Mouse (Mus musculus) liver, embryonic 11.5 days (tissue): Measurements from ENCODE around the gene Fnbp1. TPM values are rescaled to one million over a fixed set of nuclear protein-coding genes. Genes with fewer than 3 reads are reported as not detected.

ENCODE experiments used
- ATAC-seq: fragments of 200-750 bp; cut with Nextera tagmentation; replicated peaks from 2 replicates; pipeline ENCODE4 v1.8.0; 2017; ENCODE audit warnings: moderate number of reproducible peaks, mild to moderate bottlenecking, moderate TSS enrichment, moderate library complexity; ENCODE audit not compliant: low FRiP score
- DNase-seq: peaks from one replicate; pipeline ENCODE4 v3.0.0-alpha.2; 2017; ENCODE audit warnings: low spot score
- H3K27ac ChIP-seq: fragments of 300-500 bp; sonication (generic); 2 replicates; pipeline ENCODE4 v1.5.1; 2014; ENCODE audit warnings: mild to moderate bottlenecking, low read depth, low read length, control low read depth
- H3K27me3 ChIP-seq: fragments of 300-500 bp; sonication (generic); replicated peaks from 2 replicates; pipeline ENCODE4 v1.6.1; 2014; ENCODE audit warnings: low read length, mixed read lengths; ENCODE audit not compliant: control insufficient read depth, insufficient read depth
- H3K36me3 ChIP-seq: fragments of 300-500 bp; sonication (generic); 2 replicates; pipeline ENCODE4 v1.6.1; 2014; ENCODE audit warnings: mild to moderate bottlenecking, low read length, moderate library complexity, mixed read lengths; ENCODE audit not compliant: control insufficient read depth, insufficient read depth
- H3K4me1 ChIP-seq: fragments of 300-500 bp; sonication (generic); replicated peaks from 2 replicates; pipeline ENCODE4 v1.6.1; 2014; ENCODE audit warnings: low read length, mixed read lengths; ENCODE audit not compliant: control insufficient read depth, insufficient read depth
- H3K4me2 ChIP-seq: fragments of 300-500 bp; sonication (generic); 2 replicates; pipeline ENCODE4 v1.6.1; 2014; ENCODE audit warnings: mild to moderate bottlenecking, control low read depth, moderate library complexity
- H3K4me3 ChIP-seq: fragments of 300-500 bp; sonication (generic); 2 replicates; pipeline ENCODE4 v1.5.1; 2014; ENCODE audit warnings: low read depth, low read length, control low read depth
- H3K9ac ChIP-seq: fragments of 300-500 bp; sonication (generic); 2 replicates; pipeline ENCODE4 v1.6.1; 2014; ENCODE audit warnings: low read depth, low read length, control low read depth
- H3K9me3 ChIP-seq: fragments of 300-500 bp; sonication (generic); 2 replicates; pipeline ENCODE4 v1.6.1; 2016; ENCODE audit warnings: low read length, inconsistent platforms, mixed read lengths; ENCODE audit not compliant: control insufficient read depth
- WGBS: fragments of 180-500 bp; shearing (Covaris S2); extraction: QIAGEN DNeasy Blood & Tissue Kit; methylation state at CpG from one replicate; pipeline ENCODE4 v1.1.7; 2014; 5-methylcytosine and 5-hydroxymethylcytosine counted together
- polyA plus RNA-seq: library from polyadenylated mRNA; unstranded; fragments of >200 nt; fragmentation: Nextera tagmentation; extraction: Ambion mirVana; gene quantifications from 2 replicates; pipeline ENCODE4 v1.2.1, GENCODE M21; 2014

The Fnbp1 gene
- polyA plus RNA-seq, 1 experiment from 2014 or later: 20.6 TPM

GRCm38 (mm10) chr2:31041386-31041785, 100.4 kb downstream of the Fnbp1 start:
- Histone ChIP-seq H3K9me3 (peaks cover 2% of the 10 kb centered on the region; the same call in 1 of the 2 replicates), H3K4me1 (no peaks in the 10 kb centered on the region), H3K36me3 (peaks cover 22% of the 10 kb centered on the region), H3K4me2 (no peak overlapping the region), H3K27ac (no peak overlapping the region), H3K9ac (no peak overlapping the region), H3K27me3 (no peaks in the 10 kb centered on the region), H3K4me3 (no peak overlapping the region)
- ATAC-seq (no peak), DNase-seq (no peak)
- WGBS: 90% methylated on average over 6 of the region's 6 CpGs

GRCm38 (mm10) chr2:31040487-31040886, 101.3 kb downstream of the Fnbp1 start:
- no peak overlapping the region for H3K27ac ChIP-seq
- no peak overlapping the region for H3K4me3 ChIP-seq
- H3K36me3 ChIP-seq: peaks cover 28% of the 10 kb centered on the region
- no peak overlapping the region for H3K4me2 ChIP-seq
- 91% methylated on average over 3 of the region's 3 CpGs for WGBS
- H3K4me1 ChIP-seq: no peaks in the 10 kb centered on the region
- no peak for DNase-seq
- peaks cover 2% of the 10 kb centered on the region; the same call in 1 of the 2 replicates for H3K9me3 ChIP-seq
- no peaks in the 10 kb centered on the region for H3K27me3 ChIP-seq
- no peak overlapping the region for H3K9ac ChIP-seq
- ATAC-seq: no peak

GRCm38 (mm10) chr2:31040043-31040442, 101.8 kb downstream of the Fnbp1 start:
- WGBS: 94% methylated on average over 3 of the region's 3 CpGs
- peaks cover 2% of the 10 kb centered on the region; the same call in 1 of the 2 replicates for H3K9me3 ChIP-seq
- no peak overlapping the region for H3K27ac ChIP-seq
- DNase-seq (no peak), ATAC-seq (no peak)
- H3K9ac ChIP-seq: no peak overlapping the region
- H3K4me3 ChIP-seq: no peak overlapping the region
- H3K4me1 ChIP-seq: no peaks in the 10 kb centered on the region
- H3K36me3 ChIP-seq: peaks cover 32% of the 10 kb centered on the region
- H3K4me2 ChIP-seq: no peak overlapping the region
- H3K27me3 ChIP-seq: no peaks in the 10 kb centered on the region

GRCm38 (mm10) chr2:31036811-31037210, 105.0 kb downstream of the Fnbp1 start:
- peaks cover 33% of the 10 kb centered on the region for H3K36me3 ChIP-seq
- no peak for ATAC-seq
- 95% methylated on average over 6 of the region's 6 CpGs for WGBS
- no peak overlapping the region for H3K4me3 ChIP-seq
- no peak overlapping the region for H3K4me2 ChIP-seq
- H3K9me3 ChIP-seq: peaks cover 2% of the 10 kb centered on the region; the same call in 1 of the 2 replicates
- no peaks in the 10 kb centered on the region for H3K4me1 ChIP-seq
- no peak overlapping the region for H3K27ac ChIP-seq
- DNase-seq: no peak
- no peak overlapping the region for H3K9ac ChIP-seq
- no peaks in the 10 kb centered on the region for H3K27me3 ChIP-seq

GRCm38 (mm10) chr2:31031972-31032371, 109.8 kb downstream of the Fnbp1 start:
- DNase-seq: no peak
- no peak overlapping the region for H3K4me3 ChIP-seq
- ATAC-seq: no peak
- H3K27me3 ChIP-seq: no peaks in the 10 kb centered on the region
- no peak overlapping the region for H3K4me2 ChIP-seq
- H3K9me3 ChIP-seq: no peaks in the 10 kb centered on the region
- peaks cover 31% of the 10 kb centered on the region for H3K36me3 ChIP-seq
- 88% methylated on average over 7 of the region's 7 CpGs for WGBS
- H3K27ac ChIP-seq: no peak overlapping the region
- H3K9ac ChIP-seq: no peak overlapping the region
- H3K4me1 ChIP-seq: no peaks in the 10 kb centered on the region

GRCm38 (mm10) chr2:31026642-31027041, 115.2 kb downstream of the Fnbp1 start:
- Histone ChIP-seq H3K9me3 (no peaks in the 10 kb centered on the region), H3K27ac (no peak overlapping the region), H3K27me3 (no peaks in the 10 kb centered on the region), H3K36me3 (peaks cover 6% of the 10 kb centered on the region; the same call in 1 of the 2 replicates), H3K4me3 (no peak overlapping the region), H3K4me1 (no peaks in the 10 kb centered on the region), H3K4me2 (no peak overlapping the region), H3K9ac (no peak overlapping the region)
- ATAC-seq: no peak
- 74% methylated on average over 8 of the region's 8 CpGs for WGBS
- no peak for DNase-seq

GRCm38 (mm10) chr2:31025458-31025857, 116.3 kb downstream of the Fnbp1 start:
- H3K9ac ChIP-seq: no peak overlapping the region
- no peaks in the 10 kb centered on the region for H3K9me3 ChIP-seq
- no peaks in the 10 kb centered on the region for H3K27me3 ChIP-seq
- H3K27ac ChIP-seq: no peak overlapping the region
- ATAC-seq (no peak), DNase-seq (no peak)
- WGBS: 74% methylated on average over 3 of the region's 3 CpGs
- peaks cover 8% of the 10 kb centered on the region for H3K36me3 ChIP-seq
- H3K4me2 ChIP-seq: no peak overlapping the region
- no peak overlapping the region for H3K4me3 ChIP-seq
- H3K4me1 ChIP-seq: no peaks in the 10 kb centered on the region

GRCm38 (mm10) chr2:31024618-31025370, 117.0 kb downstream of the Fnbp1 start:
- 27% methylated on average over 5 of the region's 5 CpGs for WGBS
- Histone ChIP-seq H3K4me2 (no peak overlapping the region), H3K4me1 (no peaks in the 10 kb centered on the region), H3K9ac (no peak overlapping the region), H3K27me3 (no peaks in the 10 kb centered on the region), H3K4me3 (no peak overlapping the region), H3K27ac (no peak overlapping the region), H3K36me3 (peaks cover 9% of the 10 kb centered on the region), H3K9me3 (no peaks in the 10 kb centered on the region)
- ATAC-seq (0 out of 2 replicates have a peak, but pooled peaks have one; percentile 36), DNase-seq (peak; percentile 49)

GRCm38 (mm10) chr2:31023940-31024339, 117.9 kb downstream of the Fnbp1 start:
- DNase-seq (no peak), ATAC-seq (no peak)
- Histone ChIP-seq H3K4me2 (no peak overlapping the region), H3K9ac (no peak overlapping the region), H3K36me3 (peaks cover 10% of the 10 kb centered on the region), H3K4me1 (no peaks in the 10 kb centered on the region), H3K27me3 (no peaks in the 10 kb centered on the region), H3K4me3 (no peak overlapping the region), H3K27ac (no peak overlapping the region), H3K9me3 (no peaks in the 10 kb centered on the region)
- WGBS: 71% methylated on average over 5 of the region's 5 CpGs
